Mouse (Mus musculus) adrenal gland, postnatal 36 days (tissue): ENCODE results near the gene Tacc2. TPM values are rescaled to one million over a fixed set of nuclear protein-coding genes. Genes with fewer than 3 reads are reported as not detected.

ENCODE experiments used
- DNase-seq, 2 experiments: peaks; one replicate each; pipeline ENCODE4 v3.0.0; 2021; ENCODE audit warnings: mixed read lengths in 1 of 2
- total RNA-seq, 2 experiments: library from RNA; stranded (reverse); gene quantifications; 2 replicates each; pipeline ENCODE4 v1.2.3; 2021

Tacc2 gene
- total RNA-seq, 2 experiments from 2014 or later: 26.6 to 35.5 TPM

DNA sequence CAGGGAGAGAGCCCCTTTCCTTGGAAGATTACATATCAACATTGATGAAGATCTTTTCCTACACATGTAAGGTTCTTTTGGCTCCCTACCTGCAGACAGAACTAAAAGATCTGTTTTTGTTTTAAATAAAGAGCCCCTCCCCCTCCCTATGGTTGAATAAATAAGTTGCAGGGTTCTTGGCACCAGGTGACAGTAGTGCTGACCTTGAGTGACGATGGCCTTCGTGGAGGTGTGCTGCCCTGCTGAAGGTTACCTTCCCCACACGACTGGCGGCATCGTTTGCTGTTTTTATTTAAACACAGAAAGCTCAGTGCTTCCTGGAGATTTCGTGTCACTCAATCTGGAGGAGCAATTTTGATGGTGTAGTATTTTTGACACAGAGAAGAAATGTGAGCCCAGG lies 113.6 kb downstream of the Tacc2 start:
- no peak for DNase-seq

GRCm38 (mm10) chr7:130691931-130692330 lies 114.7 kb downstream of the Tacc2 start:
- DNase-seq: no peak

GRCm38 (mm10) chr7:130692392-130692942 lies 115.2 kb downstream of the Tacc2 start:
- peak; percentile 52 to 71 for DNase-seq

- no peak for DNase-seq
Observed at GRCm38 (mm10) chr7:130692943-130693799, 115.9 kb downstream of the Tacc2 start.

DNA sequence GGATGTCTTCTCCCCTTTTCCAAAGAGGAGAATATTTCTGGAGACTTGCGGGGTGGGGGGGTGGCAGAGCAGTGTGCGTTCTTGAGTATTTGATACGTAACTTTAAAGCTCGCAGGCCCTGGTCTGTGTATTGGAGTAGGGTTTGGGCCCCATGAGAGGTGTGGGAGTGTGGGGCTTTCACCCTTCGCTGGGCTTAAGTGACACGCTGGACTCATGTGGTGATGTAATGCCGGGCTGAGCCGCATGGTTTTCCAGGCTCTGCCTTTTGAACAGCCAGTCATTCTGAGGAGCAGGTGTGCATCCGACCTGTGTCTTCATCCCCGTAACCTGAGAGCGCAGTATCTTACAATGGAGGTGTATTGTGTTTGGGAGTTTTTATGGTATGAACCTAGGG lies 116.6 kb downstream of the Tacc2 start:
- no peak for DNase-seq

GRCm38 (mm10) chr7:130695669-130696338 lies 118.6 kb downstream of the Tacc2 start:
- DNase-seq: no peak

DNA sequence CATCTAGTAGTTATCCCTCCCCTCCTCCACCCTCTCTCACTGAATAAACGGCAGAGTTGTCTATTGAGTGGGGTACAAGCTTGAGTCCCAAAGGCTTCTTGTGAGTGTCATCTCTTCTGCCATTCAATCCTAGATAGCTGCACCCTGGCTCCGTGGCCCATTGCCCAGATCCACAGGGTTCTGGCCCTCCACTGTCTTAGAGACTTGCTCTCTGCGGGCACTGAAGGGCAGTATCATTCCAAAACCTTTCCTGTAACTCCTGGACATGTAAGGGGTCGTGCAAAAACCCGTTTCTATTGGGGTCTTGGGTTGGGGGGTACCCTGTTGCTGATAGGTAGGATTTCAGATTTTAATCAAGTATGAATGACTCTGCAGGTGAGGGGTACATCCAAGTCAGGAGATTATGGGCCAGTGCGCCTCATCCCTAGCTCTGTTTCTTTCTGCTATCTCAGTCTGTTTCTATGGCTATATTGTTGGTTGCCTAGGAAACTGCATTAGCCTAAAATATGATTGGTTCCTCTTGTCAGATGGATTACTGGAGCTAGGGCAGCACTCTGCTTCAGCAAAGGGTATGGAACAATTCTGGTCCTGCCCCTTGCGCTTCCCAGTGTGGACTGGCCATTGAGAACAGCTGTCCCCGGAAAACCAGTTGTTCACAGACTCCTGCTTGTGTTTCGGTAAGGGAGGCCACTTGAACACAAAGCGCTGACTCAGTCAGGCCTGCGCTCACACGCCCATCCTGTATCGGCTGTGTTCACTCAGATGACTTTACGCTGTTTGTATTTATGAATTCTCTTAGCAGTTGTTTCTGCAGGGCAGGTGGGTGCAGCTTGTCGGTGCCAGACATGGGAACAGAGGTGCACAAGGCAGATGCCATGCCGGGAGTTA lies 119.4 kb downstream of the Tacc2 start:
- DNase-seq: no peak

DNA sequence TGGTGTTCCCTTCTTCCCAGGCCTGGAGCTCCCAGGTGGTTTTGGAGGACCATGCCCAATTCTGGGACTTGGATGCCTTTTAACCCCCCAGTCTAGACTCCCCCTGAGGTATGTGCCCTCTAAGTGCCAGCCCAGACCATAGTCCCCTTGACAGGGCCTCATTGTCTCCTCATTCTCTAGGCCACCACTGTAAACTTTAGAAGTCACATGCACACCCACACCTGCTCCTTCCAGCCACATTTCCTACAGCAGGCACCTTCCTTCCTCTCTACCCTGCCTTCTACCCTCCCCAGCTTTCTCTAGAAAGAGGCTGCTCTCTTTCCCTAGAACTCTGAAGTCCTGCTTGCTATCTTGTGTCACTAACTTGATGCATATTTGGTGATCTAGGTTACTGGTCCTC lies 121.2 kb downstream of the Tacc2 start:
- no peak for DNase-seq

- no peak for DNase-seq
Observed at GRCm38 (mm10) chr7:130701336-130701735, 124.1 kb downstream of the Tacc2 start.

- no peak for DNase-seq
Observed at GRCm38 (mm10) chr7:130705230-130705629, 128.0 kb downstream of the Tacc2 start.

GRCm38 (mm10) chr7:130708940-130709339 lies 131.7 kb downstream of the Tacc2 start:
- DNase-seq: no peak

DNA sequence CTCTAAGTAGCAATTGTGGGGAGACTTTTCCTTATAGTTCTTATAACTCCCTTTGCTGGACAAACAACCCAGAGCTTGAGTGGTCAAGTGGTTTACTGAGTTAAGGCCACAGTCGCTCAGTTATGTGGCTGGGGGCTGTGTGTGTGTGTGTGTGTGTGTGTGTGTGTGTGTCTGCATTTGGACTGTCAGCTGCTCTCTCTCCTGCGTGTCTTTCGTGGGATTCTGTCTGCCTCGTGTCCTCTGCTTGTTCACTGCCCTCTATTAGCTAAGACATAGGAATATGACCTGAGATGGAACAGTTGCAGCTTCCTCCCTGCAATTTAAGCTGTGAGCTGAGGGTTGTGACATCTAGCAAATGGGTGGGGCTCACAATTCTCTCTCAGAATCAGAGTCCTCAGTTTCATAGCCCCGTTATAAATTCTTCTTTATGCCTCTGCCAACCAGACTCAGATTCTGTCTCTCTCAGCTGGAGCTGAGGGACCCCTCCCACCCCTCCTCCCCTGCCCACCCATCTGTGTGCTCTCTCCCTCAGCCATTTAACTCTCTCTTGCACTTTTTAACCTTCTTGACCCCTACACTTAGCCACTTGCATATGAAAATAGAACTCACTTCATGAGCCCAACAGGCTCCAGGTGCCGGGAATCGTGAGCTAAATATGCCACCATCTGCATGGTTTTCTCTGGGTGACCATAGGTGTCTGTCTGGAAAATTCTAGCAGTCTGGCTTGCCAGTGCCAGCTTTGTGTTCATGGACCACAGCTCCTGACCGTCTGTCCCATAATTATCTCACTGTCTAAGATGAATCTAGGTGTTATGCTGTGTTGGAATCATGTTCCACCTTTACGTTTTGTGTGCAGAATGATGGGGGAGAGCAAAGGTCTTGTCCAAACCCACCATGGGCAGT lies 132.4 kb downstream of the Tacc2 start:
- no peak for DNase-seq

DNA sequence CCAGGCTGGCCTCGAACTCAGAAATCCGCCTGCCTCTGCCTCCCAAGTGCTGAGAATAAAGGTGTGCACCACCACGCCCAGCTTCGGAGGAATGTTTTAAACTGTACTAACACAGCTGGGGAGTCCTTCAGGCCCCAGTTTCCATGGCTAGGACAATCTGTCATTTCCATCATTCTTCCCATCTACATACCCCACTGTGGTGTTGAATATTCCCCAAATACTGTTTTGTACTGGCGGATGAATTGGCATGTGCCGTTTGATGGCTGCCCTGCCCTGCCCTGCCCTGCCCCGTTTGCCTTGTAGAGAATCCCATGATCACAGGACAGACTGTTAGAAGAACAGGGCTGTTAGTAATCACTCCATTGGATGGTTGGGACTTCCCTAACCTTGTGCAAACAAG lies 134.6 kb downstream of the Tacc2 start:
- DNase-seq: no peak

DNA sequence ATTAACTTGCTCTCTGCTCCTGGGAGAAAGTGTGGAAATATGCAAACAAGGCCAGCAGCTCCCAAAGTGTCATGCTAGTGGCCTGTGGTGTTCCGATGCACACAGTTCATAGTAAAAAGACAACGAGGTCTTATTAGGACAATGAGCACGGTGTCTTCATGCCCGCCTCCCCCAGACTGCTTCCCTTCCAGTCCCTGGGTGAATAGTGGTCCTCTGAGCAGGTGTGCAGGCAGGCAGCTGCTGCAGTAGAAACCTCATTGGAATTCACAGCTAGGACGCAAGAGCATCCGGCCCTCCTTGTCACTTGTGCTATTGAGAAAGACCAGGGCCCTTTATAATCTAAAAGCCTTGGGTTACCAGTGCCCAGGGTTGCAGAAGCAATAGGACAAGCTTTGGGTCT lies 136.1 kb downstream of the Tacc2 start:
- no peak for DNase-seq

GRCm38 (mm10) chr7:130715467-130715866 lies 138.2 kb downstream of the Tacc2 start:
- DNase-seq: no peak

DNA sequence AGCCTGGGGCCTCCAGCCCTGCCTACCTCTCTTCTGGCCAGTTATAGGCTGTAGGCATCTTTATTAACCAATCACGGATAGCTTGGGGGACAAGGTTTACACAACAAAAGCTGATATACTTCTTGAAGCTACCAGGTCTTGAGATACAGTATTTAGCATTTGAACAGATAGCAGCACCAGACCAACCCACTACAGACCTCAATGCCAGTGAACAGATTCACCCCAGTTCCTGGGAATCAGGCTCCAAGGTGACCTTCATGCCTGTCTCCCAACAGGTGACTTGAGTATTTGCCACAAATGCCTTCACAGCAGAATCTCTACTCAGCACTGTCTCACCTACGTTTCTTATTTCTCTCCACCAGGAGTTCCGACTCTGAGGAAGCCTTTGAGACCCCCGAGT lies 139.1 kb downstream of the Tacc2 start:
- DNase-seq: no peak

DNA sequence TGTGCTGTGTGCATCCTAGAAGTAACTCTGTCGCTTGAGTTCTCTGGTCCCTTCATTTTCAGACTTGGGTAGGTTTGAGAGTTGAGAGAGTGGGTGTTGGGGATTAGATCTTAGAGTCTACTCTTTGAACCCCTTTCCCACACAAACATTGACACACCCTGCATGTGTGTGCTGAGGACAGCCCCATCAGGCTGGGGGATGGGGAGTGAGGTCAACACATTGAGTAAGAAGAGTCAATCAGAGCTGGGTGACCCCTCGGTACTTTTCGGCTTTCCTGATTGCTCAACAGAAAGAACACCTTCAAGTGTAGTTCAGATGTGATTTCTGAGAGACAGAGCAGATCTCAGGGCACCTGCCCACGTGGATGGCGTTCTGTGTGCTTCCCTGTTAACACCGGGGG lies 139.8 kb downstream of the Tacc2 start:
- DNase-seq: no peak

- DNase-seq: no peak
Observed at GRCm38 (mm10) chr7:130719931-130720598, 142.8 kb downstream of the Tacc2 start.

GRCm38 (mm10) chr7:130720646-130721335 lies 143.6 kb downstream of the Tacc2 start:
- DNase-seq: no peak

GRCm38 (mm10) chr7:130726185-130726584 lies 148.9 kb downstream of the Tacc2 start:
- no peak for DNase-seq
